Mouse (Mus musculus) adrenal gland (tissue): ENCODE measurements at regions not wholly inside any gene's neighbourhood (a gene's known extent, or its start where the extent isn't known, plus 50 kb on each side); places are given as distances from the start of the nearest gene placed in this dataset.
"Not testable (repeated sequence)": the region's sequence is repeated elsewhere in the genome, so short reads cannot be mapped to it uniquely, and the experiment has no call there.

ENCODE experiments used
- intact Hi-C: fragments of 180-260 bp; cut with DNase I; formaldehyde crosslinking; loops from one replicate; pipeline ENCODE4 v1.15.1; 2025

DNA sequence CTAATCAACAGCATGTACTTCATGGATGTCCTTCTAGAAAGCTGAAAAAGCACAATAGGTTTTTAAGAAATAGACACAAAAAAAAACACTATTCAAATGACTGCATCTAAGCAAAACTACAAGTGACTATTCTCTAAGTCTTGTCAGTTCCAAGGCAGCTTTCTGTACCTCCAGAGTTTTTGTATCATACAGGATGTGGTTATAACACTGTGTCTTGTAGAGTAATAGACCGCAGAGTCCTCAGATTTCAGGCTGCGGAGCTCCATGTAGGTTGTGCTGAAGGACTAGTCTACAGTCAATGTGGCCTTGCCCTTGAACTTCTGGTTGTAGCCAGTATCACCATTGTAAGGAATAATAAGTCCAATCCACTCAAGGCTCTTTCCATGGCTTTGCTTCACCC, 1137.7 kb upstream of the Zfp386 start:
- intact Hi-C loops: not testable (repeated sequence)

DNA sequence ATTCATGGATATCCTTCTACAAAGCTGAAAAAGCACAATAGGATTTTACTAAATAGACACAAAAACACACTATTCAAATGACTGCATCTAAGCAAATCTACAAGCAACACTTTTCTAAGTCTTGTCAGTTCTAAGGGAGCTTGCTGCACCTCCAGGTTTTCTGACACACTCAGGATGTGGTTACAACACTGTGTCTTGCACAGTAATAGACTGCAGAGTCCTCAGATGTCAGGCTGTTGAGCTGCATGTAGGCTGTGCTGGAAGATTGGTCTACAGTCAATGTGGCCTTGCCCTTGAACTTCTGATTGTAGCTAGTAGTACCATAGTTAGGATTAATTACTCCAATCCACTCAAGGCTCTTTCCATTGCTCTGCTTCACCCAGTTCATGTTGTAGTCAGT, 1133.1 kb upstream of the Zfp386 start:
- intact Hi-C loops: not testable (repeated sequence)

DNA sequence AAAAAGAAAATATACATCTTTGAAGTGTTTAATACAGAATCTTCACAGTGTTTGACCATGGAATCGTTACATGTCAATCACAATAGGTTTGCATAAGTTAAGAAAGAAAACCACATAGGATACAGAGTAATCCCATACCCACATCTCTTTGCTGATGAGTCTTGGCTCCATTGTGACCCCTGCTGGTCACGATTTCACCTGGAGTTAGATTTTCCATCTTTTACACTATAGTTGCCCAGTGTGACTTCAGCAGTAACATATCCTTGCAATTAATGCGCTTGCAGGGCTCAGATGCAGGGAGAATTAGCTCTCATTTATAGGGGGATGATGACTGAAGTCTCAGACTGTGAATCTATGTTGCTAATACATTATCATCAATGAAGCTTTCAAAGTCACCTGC, 1119.8 kb upstream of the Zfp386 start:
- intact Hi-C loops: no loop called here

DNA sequence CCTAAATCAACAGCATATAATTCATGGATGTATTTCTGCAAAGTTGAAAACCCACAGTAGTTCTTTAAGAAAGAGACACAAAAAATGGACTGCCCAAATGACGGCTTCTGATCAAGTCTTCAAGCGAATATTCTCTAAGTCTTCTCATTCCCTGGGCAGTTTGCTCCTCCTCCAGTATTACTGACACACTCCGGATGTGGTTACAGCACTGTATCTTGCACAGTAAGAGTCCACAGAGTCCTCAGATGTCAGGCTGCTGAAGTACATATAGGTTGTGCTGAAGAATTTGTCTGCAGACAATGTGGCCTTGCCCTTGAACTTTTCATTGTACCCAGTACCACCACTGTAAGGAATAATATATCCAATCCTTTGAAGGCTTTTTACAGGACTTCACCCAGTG, 1115.4 kb upstream of the Zfp386 start:
- intact Hi-C loops: loop anchor here (10.0 kb wide), 1 partner anchor 117 kb away; no protein-coding TSS in a partner anchor

- intact Hi-C loops: loop anchor here (10.0 kb wide), 1 partner anchor 118 kb away; no protein-coding TSS in a partner anchor
Observed at GRCm38 (mm10) chr12:114932669-114933068, 1114.9 kb upstream of the Zfp386 start.

GRCm38 (mm10) chr12:114936865-114937264, 1110.7 kb upstream of the Zfp386 start:
- intact Hi-C loops: loop anchor here (10.0 kb wide), 1 partner anchor 122 kb away; no protein-coding TSS in a partner anchor

DNA sequence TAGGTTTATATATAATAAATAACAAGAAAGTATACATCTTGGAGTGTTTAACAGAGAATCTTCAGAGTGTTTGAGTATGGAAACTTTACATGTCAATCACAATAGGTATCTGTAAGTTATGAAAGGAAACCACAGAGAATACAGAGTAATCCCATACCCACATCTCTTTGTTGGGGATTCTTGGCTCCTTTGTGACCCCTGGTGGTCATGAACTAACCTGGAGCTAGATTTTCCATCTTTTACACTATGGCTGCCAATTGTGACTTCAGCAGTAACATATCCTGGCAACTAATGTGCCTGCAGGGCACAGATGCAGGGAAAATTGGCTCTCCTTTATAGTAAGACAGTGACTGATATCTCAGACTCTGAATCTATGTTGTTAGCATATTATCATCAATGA, 1107.9 kb upstream of the Zfp386 start:
- intact Hi-C loops: loop anchor here (10.0 kb wide), 1 partner anchor 125 kb away; no protein-coding TSS in a partner anchor

- intact Hi-C loops: no loop called here
Observed at GRCm38 (mm10) chr12:114962105-114962504, 1085.4 kb upstream of the Zfp386 start.

GRCm38 (mm10) chr12:114964251-114964650, 1083.3 kb upstream of the Zfp386 start:
- intact Hi-C loops: not testable (repeated sequence)

DNA sequence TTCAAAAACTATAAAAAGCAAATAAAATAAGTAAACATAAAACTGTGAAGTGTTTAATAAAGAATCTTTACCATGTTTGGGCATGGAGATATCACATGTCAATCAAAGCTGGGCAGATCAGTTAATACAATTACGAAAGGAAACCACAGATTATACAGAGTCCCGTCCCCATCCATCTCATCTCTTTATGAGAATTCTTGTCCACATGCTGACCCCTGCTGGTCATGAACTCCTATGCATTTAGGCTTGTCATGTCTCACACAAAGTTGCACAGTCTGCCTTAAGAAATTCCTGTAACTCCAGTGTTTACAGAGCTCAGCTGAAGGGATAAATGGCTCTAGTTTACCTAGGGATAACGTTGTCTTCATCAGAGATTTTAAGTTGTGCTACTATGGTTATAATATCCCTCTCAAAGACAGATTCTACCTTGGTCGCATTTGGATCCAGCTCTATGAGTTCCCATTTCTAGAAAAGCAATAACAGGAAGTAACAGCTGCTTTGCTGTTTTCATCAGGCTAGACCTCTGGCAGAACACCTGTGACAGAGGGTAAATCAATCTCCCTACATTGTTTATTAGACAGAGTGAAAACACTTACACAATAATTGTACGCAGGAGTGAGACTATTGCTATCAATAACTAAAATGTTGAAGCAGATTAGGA, 1065.9 kb upstream of the Zfp386 start:
- intact Hi-C loops: no loop called here

GRCm38 (mm10) chr12:114990916-114991315, 1056.6 kb upstream of the Zfp386 start:
- intact Hi-C loops: no loop called here

- intact Hi-C loops: no loop called here
Observed at GRCm38 (mm10) chr12:114996817-114997216, 1050.7 kb upstream of the Zfp386 start.

DNA sequence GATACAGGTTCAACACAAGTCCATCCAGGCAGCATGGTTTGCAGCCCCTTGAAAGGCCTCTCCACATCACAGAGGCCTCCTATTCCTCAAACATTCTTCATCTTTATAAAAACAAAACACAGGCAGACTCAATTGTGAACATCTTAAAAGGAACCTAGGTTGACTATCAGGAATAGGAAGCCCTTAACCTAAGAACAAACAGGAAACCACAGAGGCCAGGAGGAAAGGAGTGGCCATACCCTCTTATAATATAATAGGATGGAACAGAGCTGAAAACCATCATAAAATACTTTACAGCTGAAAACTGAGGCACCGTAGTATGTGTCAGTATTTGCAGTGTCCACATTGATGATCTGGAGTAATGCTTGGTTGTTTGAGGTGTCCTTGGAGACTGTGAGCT, 1044.4 kb upstream of the Zfp386 start:
- intact Hi-C loops: no loop called here

GRCm38 (mm10) chr12:115008434-115008833, 1039.1 kb upstream of the Zfp386 start:
- intact Hi-C loops: no loop called here

DNA sequence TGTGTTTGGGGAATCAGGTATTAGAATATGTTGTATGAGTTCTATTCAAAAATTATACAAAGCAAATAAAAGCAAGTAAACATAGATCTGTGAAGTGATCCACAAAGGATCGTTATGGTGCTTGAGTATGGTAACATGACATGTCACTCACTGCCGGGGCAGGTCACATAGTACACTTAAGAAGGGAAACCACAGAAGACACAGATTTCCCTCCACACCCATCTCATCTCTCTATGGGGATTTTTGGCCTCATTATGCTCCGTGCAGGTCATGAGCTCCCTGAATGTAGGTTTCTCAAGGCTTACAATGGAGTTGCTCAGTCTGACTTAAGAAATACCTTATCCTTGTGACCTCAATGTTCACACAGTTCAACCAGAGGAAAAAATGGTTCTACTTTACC, 1034.8 kb upstream of the Zfp386 start:
- intact Hi-C loops: no loop called here

- intact Hi-C loops: no loop called here
Observed at GRCm38 (mm10) chr12:115023742-115024141, 1023.8 kb upstream of the Zfp386 start.

- intact Hi-C loops: no loop called here
Observed at GRCm38 (mm10) chr12:115034438-115035129, 1012.9 kb upstream of the Zfp386 start.

GRCm38 (mm10) chr12:115055080-115055479, 992.4 kb upstream of the Zfp386 start:
- intact Hi-C loops: no loop called here

DNA sequence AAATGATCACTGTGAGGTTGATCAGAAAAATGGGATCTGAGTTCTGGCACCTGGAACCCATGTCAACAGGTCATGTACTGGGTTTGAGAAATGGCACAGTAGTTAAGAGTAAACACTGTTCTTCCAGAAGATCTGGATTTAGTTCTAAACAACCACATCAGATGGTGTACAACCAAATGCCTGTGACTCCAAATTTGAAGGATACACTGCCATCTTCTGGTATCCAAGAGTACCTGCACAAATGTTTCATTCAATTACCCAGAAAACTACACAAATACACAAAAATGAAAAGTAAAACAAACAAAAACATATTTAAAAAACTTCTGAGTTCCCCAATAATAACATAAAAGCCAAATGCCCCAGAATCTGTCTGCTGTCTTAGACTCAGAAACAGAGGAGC, 987.6 kb upstream of the Zfp386 start:
- intact Hi-C loops: loop anchor here (10.0 kb wide), 1 partner anchor 495 kb away; no protein-coding TSS in a partner anchor

- intact Hi-C loops: loop anchor here (10.0 kb wide), 1 partner anchor 488 kb away; no protein-coding TSS in a partner anchor
Observed at GRCm38 (mm10) chr12:115067251-115067650, 980.3 kb upstream of the Zfp386 start.

DNA sequence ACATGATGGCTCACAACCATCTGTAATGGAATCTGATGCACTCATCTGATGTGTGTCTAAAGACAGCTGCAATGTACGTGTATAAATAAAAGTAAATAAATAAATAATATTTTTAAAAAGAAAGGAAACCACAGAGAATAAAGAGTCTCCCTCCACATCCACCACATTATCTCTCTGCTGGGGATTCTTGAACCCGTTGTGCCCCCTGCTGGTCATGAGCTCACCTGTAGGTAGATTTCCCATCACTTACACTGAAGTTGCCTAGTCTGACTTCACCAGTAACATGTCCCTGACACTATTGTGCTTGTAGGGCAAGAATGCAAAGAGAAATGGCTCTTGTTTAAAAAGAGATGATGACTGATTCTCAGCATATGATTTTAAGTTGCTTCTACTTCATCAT, 956.1 kb upstream of the Zfp386 start:
- intact Hi-C loops: not testable (repeated sequence)

DNA sequence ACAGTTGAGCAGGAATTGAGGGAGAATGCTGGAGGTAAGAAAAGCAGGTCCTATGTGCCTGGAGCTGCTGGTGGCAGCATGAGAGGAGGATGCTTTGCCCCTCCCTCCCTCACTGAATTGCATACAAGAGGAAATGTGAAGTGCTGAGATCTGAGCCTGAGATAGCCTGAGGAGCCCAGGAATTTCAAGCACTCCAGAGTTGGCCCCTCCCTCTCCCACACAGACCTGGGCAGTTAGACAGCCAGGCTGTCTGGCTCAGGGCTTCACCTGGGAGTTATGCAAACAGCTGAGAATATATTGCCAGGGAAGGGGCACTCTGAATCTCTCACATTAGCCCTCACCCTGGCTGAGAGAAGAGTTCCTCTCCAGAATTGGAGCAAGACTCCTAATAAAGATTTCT, 937.8 kb upstream of the Zfp386 start:
- intact Hi-C loops: no loop called here
